Mouse (Mus musculus): ENCODE data around the gene Kctd18.

- TF ChIP-seq EP300 (IDR thresholded peaks at IDR 0.05; ENCODE audit: low read length) (no peak), CTCF (conservative IDR thresholded peaks at IDR 0.05 in 1 of 2, IDR thresholded peaks at IDR 0.05 in 1 of 2; ENCODE audit: low read depth in 2 of 2, low read length in 2 of 2) (no peak), BHLHE40 (IDR thresholded peaks at IDR 0.05; ENCODE audit: low read depth, low read length) (no peak), JUND (conservative IDR thresholded peaks at IDR 0.05; ENCODE audit: low read depth, low read length) (no peak), RAD21 (IDR thresholded peaks at IDR 0.05; ENCODE audit: low read depth, low read length) (no peak), MAX (IDR thresholded peaks at IDR 0.05; ENCODE audit: low read length) (no peak), JUN (IDR thresholded peaks at IDR 0.05; ENCODE audit: insufficient read depth, low read depth, low read length) (no peak), USF1 (IDR thresholded peaks at IDR 0.05; ENCODE audit: low read depth, low read length) (no peak), POLR2A (IDR thresholded peaks at IDR 0.05; ENCODE audit: low read depth, low read length) (peak; percentile 94)
Measured at GRCm38 (mm10) chr1:57995432-57996132, 23.2 kb downstream of the Kctd18 start, which contains the start of gene Sgo2a.
